Mouse (Mus musculus) thymus, postnatal 25 days (tissue): Measurements from ENCODE around the gene Btbd35f30.
"Not testable (repeated sequence)": the region's sequence is repeated elsewhere in the genome, so short reads cannot be mapped to it uniquely, and the experiment has no call there.

Experiments used
- DNase-seq: peaks from one replicate; pipeline ENCODE4 v3.0.0; 2022

Gene Btbd35f30

GRCm38 (mm10) chrX:32894325-32894724 is at the start of gene Btbd35f30:
Gene Btbd35f30, plus strand, starts transcription at chrX:32894625.
- DNase-seq: not testable (repeated sequence)

GRCm38 (mm10) chrX:32941468-32941867 is 47.0 kb downstream of the Btbd35f30 start, which contains the start of gene Gm21789:
Gene Gm21789, plus strand, starts transcription at chrX:32941768.
- not testable (repeated sequence) for DNase-seq
